Mouse (Mus musculus) embryonic facial prominence, embryonic 11.5 days (tissue): ENCODE measurements around the gene Cars2. TPM values are rescaled to one million over a fixed set of nuclear protein-coding genes. Genes with fewer than 3 reads are reported as not detected.
"Not testable (repeated sequence)": the region's sequence is repeated elsewhere in the genome, so short reads cannot be mapped to it uniquely, and the experiment has no call there.

Experiments used
- ATAC-seq: fragments of 200-750 bp; cut with Nextera tagmentation; replicated peaks from 2 replicates; pipeline ENCODE4 v1.8.0; 2017; ENCODE audit warnings: low read depth; ENCODE audit not compliant: insufficient number of reproducible peaks, low FRiP score, low TSS enrichment
- DNase-seq: peaks from one replicate; pipeline ENCODE4 v3.0.0-alpha.2; 2015; ENCODE audit warnings: low spot score
- H3K27ac ChIP-seq: fragments of 300-500 bp; sonication (generic); replicated peaks from 2 replicates; pipeline ENCODE4 v1.5.1; 2014; ENCODE audit warnings: mild to moderate bottlenecking, low read depth, low read length, control low read depth
- H3K27me3 ChIP-seq: fragments of 300-500 bp; sonication (generic); 2 replicates; pipeline ENCODE4 v1.6.1; 2014; ENCODE audit warnings: mild to moderate bottlenecking, low read length, moderate library complexity, mixed read lengths; ENCODE audit not compliant: control insufficient read depth, insufficient read depth
- H3K36me3 ChIP-seq: fragments of 300-500 bp; sonication (generic); replicated peaks from 2 replicates; pipeline ENCODE4 v1.6.1; 2014; ENCODE audit warnings: low read depth, mild to moderate bottlenecking, low read length, moderate library complexity, mixed read lengths; ENCODE audit not compliant: control insufficient read depth, insufficient read depth
- H3K4me1 ChIP-seq: fragments of 300-500 bp; sonication (generic); 2 replicates; pipeline ENCODE4 v1.6.1; 2014; ENCODE audit warnings: low read length, mixed read lengths; ENCODE audit not compliant: control insufficient read depth, insufficient read depth
- H3K4me2 ChIP-seq: fragments of 300-500 bp; sonication (generic); 2 replicates; pipeline ENCODE4 v1.6.1; 2014; ENCODE audit warnings: low read depth, mild to moderate bottlenecking, control low read depth, low read length, moderate library complexity
- H3K4me3 ChIP-seq: fragments of 300-500 bp; sonication (generic); 2 replicates; pipeline ENCODE4 v1.5.1; 2014; ENCODE audit warnings: low read depth, low read length, control low read depth
- H3K9ac ChIP-seq: fragments of 300-500 bp; sonication (generic); replicated peaks from 2 replicates; pipeline ENCODE4 v1.6.1; 2014; ENCODE audit warnings: mild to moderate bottlenecking, control low read depth, low read length
- H3K9me3 ChIP-seq: fragments of 300-500 bp; sonication (generic); replicated peaks from 2 replicates; pipeline ENCODE4 v1.6.1; 2016; ENCODE audit warnings: mild to moderate bottlenecking, low read length, inconsistent platforms, mixed read lengths; ENCODE audit not compliant: control insufficient read depth
- WGBS: fragments of 180-500 bp; shearing (Covaris S2); extraction: QIAGEN DNeasy Blood & Tissue Kit; methylation state at CpG from one replicate; pipeline ENCODE4 v1.1.7; 2014; 5-methylcytosine and 5-hydroxymethylcytosine counted together
- polyA plus RNA-seq: library from polyadenylated mRNA; unstranded; fragments of >200 nt; fragmentation: Nextera tagmentation; extraction: Ambion mirVana; gene quantifications from 2 replicates; pipeline ENCODE4 v1.2.1, GENCODE M21; 2014

Gene Cars2
- polyA plus RNA-seq, 1 experiment from 2014 or later, result 15.7 TPM

DNA sequence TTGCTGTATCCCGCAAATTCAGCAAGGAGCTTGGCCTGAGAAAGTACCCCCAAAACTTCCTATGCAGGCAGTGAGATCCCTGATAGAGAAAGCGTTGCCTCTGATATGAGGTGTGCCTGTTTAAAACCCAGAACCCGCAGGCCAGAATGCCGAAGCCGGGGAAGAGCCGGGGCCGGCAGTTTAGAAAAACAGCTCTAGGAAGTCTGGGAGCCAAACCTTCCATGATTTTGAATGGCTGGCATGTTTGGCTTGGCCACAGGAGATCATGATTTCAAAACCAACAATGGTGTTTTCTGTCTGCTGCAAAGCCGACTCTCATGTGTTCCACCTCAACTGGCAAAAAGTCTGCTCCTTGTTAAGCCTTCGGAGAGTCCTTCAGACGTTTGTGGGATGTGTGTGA is 1.8 kb upstream of the Cars2 start:
- no peak for DNase-seq
- 71% methylated on average over 10 of the region's 10 CpGs for WGBS

DNA sequence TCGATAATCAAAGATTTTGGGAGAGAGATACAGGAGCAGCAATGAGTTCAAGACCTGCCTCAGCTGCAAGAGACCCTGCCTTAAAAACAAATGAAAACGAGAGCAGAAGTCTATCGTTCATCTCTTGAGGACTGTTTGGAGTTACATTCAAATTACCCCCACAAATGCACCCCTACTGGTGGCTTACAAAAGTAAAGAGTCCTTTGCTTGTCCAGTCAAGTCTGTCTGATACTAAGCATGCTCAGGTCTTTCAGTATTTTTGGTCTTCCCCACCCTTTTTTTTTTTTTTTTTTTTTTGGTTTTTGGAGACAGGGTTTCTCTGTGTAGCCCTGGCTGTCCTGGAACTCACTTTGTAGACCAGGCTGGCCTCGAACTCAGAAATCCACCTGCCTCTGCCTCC is 914 bp upstream of the Cars2 start:
- H3K27ac ChIP-seq, H3K4me2 ChIP-seq, H3K9ac ChIP-seq, H3K36me3 ChIP-seq, ATAC-seq, DNase-seq, H3K4me1 ChIP-seq, H3K4me3 ChIP-seq, H3K9me3 ChIP-seq, H3K27me3 ChIP-seq: not testable (repeated sequence)
- 78% methylated on average over 3 of the region's 4 CpGs for WGBS

More for the DNA sequence above, 1.8 kb upstream of the Cars2 start:
- Histone ChIP-seq H3K4me2 (no peak overlapping the region), H3K27me3 (no peaks in the 10 kb centered on the region), H3K36me3 (no peaks in the 10 kb centered on the region), H3K4me1 (peaks cover 4% of the 10 kb centered on the region; the same call in 1 of the 2 replicates), H3K27ac (no peak overlapping the region), H3K9ac (no peak overlapping the region), H3K4me3 (no peak overlapping the region), H3K9me3 (no peaks in the 10 kb centered on the region)
- ATAC-seq, result no peak

- no peak for ATAC-seq
Measured at GRCm38 (mm10) chr8:11549706-11550105, 877 bp downstream of the Cars2 start.

DNA sequence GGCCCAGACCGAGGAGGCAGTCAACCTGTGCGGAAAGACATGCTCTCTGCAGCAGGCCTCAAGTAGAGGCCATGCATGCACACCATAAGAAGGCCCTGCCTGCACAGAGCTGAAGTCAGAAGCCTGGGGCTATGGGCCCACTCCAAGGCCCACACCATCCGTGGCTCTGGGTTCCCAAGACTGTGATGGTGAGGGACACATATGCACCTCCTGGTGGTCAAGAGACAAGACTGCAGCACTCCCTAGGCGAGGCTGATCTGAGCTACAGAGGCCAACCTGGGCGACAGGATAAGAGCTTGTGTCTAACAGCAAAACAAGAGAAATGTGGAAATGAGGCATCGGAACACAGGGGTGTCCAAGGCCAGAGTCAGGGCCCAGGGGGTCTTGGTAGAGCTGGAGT is 3.5 kb downstream of the Cars2 start:
- Histone ChIP-seq H3K9ac (no peak overlapping the region), H3K4me1 (peaks cover 4% of the 10 kb centered on the region; the same call in 1 of the 2 replicates), H3K9me3 (no peaks in the 10 kb centered on the region), H3K27me3 (no peaks in the 10 kb centered on the region), H3K4me2 (no peak overlapping the region), H3K27ac (no peak overlapping the region), H3K36me3 (no peaks in the 10 kb centered on the region; the same call in 1 of the 2 replicates), H3K4me3 (no peak overlapping the region)
- no peak for DNase-seq
- no peak for ATAC-seq
- 61% methylated on average over 6 of the region's 6 CpGs for WGBS

More at GRCm38 (mm10) chr8:11549706-11550105, 877 bp downstream of the Cars2 start:
- H3K9ac ChIP-seq, result peak overlapping the region; percentile 82; the same call in 1 of the 2 replicates
- H3K9me3 ChIP-seq, result no peaks in the 10 kb centered on the region
- 16% methylated on average over 7 of the region's 7 CpGs for WGBS
- H3K4me3 ChIP-seq, result peak overlapping the region; percentile 81
- H3K36me3 ChIP-seq, result no peaks in the 10 kb centered on the region
- peaks cover 4% of the 10 kb centered on the region; the same call in 1 of the 2 replicates for H3K4me1 ChIP-seq
- H3K4me2 ChIP-seq, result peak overlapping the region; percentile 81
- H3K27ac ChIP-seq, result no peak overlapping the region
- DNase-seq, result peak; percentile 65
- no peaks in the 10 kb centered on the region for H3K27me3 ChIP-seq

- H3K4me2 ChIP-seq, result no peak overlapping the region
- H3K4me1 ChIP-seq, result no peaks in the 10 kb centered on the region
- no peak overlapping the region for H3K27ac ChIP-seq
- no peaks in the 10 kb centered on the region; the same call in 1 of the 2 replicates for H3K36me3 ChIP-seq
- H3K9me3 ChIP-seq, result no peaks in the 10 kb centered on the region
- H3K27me3 ChIP-seq, result no peaks in the 10 kb centered on the region
- peak; percentile 36 for DNase-seq
- no peak overlapping the region for H3K4me3 ChIP-seq
- no peak overlapping the region for H3K9ac ChIP-seq
- no peak for ATAC-seq
- WGBS, result 54% methylated on average over 3 of the region's 3 CpGs
Measured at GRCm38 (mm10) chr8:11544386-11544785, 6.2 kb downstream of the Cars2 start.

GRCm38 (mm10) chr8:11542866-11543265 is 7.7 kb downstream of the Cars2 start:
- no peak for ATAC-seq
- Histone ChIP-seq H3K27ac (no peak overlapping the region), H3K4me3 (no peak overlapping the region), H3K9ac (no peak overlapping the region), H3K4me1 (no peaks in the 10 kb centered on the region), H3K4me2 (no peak overlapping the region), H3K27me3 (no peaks in the 10 kb centered on the region), H3K9me3 (no peaks in the 10 kb centered on the region), H3K36me3 (no peaks in the 10 kb centered on the region; the same call in 1 of the 2 replicates)
- no peak for DNase-seq
- WGBS, result 83% methylated on average over 4 of the region's 4 CpGs

DNA sequence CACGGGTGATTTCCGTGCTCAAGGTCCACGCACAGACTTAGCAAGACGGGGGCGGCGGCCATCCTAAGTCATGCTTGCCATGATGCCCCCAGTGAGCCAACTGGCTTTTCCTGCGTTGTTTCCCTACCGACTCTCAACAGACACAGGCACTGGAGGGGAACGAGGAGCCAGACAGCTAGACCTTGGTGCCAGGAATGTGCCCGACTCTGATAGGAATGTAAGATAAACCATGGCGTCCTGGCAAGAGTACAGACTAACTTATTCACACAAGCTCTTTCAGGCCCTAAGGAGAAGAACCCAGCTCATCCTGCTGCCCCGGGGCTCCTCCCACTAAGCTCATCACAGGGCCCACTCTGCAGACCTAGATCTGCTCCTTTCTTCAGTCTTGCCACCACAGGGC is 8.6 kb downstream of the Cars2 start:
- H3K9me3 ChIP-seq, result no peaks in the 10 kb centered on the region
- no peak overlapping the region for H3K9ac ChIP-seq
- no peaks in the 10 kb centered on the region for H3K4me1 ChIP-seq
- H3K4me3 ChIP-seq, result no peak overlapping the region
- DNase-seq, result no peak
- 93% methylated on average over 12 of the region's 12 CpGs for WGBS
- H3K27ac ChIP-seq, result no peak overlapping the region
- ATAC-seq, result no peak
- no peaks in the 10 kb centered on the region for H3K27me3 ChIP-seq
- H3K4me2 ChIP-seq, result no peak overlapping the region
- no peaks in the 10 kb centered on the region; the same call in 1 of the 2 replicates for H3K36me3 ChIP-seq

GRCm38 (mm10) chr8:11540182-11540581 is 10.4 kb downstream of the Cars2 start:
- ATAC-seq (no peak), DNase-seq (no peak)
- no peaks in the 10 kb centered on the region for H3K27me3 ChIP-seq
- no peak overlapping the region for H3K27ac ChIP-seq
- WGBS, result 94% methylated on average over 8 of the region's 8 CpGs
- H3K36me3 ChIP-seq, result no peaks in the 10 kb centered on the region; the same call in 1 of the 2 replicates
- H3K9me3 ChIP-seq, result no peaks in the 10 kb centered on the region
- H3K4me1 ChIP-seq, result no peaks in the 10 kb centered on the region
- H3K9ac ChIP-seq, result no peak overlapping the region
- H3K4me2 ChIP-seq, result no peak overlapping the region
- no peak overlapping the region for H3K4me3 ChIP-seq
